Mouse (Mus musculus) B cell, adult 62 days (primary cell): Measurements from ENCODE around the gene Gtse1. TPM values are rescaled to one million over a fixed set of nuclear protein-coding genes. Genes with fewer than 3 reads are reported as not detected.

Experiments
- total RNA-seq: library from RNA; stranded (reverse); gene quantifications from 4 replicates; pipeline ENCODE4 v1.2.4, GENCODE M21; 2023

Gene Gtse1
- total RNA-seq: 2.2 to 3.2 TPM (median 3.0 TPM) in 4 replicates

GRCm38 (mm10) chr15:85859490-85860031 lies at the start of gene Gtse1:
Gene Gtse1, plus strand, starts transcription at chr15:85859745.

GRCm38 (mm10) chr15:85811535-85812277 lies 47.8 kb upstream of the Gtse1 start, which contains the start of gene Cdpf1:
Gene Cdpf1, minus strand, starts transcription at chr15:85811697.

GRCm38 (mm10) chr15:85821203-85822010 lies 38.1 kb upstream of the Gtse1 start, which contains the start of gene Pkdrej:
Gene Pkdrej, minus strand, starts transcription at chr15:85821734.

GRCm38 (mm10) chr15:85831954-85832590 lies 27.5 kb upstream of the Gtse1 start, which contains the start of gene Ttc38:
Gene Ttc38, plus strand, starts transcription at chr15:85832306.

GRCm38 (mm10) chr15:85878848-85879497 lies 19.4 kb downstream of the Gtse1 start, which contains the start of gene Trmu:
Gene Trmu, plus strand, starts transcription at chr15:85879312.

Other genes with a start within 250 kb of the Gtse1 start
- gene Ppara, start 124.8 kb upstream of the Gtse1 start, total RNA-seq: 0.15 to 0.34 TPM in 2 of 4 replicates, not detected in the others
- gene Cdpf1, start 48.0 kb upstream of the Gtse1 start, total RNA-seq: 13.9 to 19.5 TPM (median 15.5 TPM) in 4 replicates
- gene Pkdrej, start 38.0 kb upstream of the Gtse1 start, total RNA-seq: not detected in 4 replicates
- gene Ttc38, start 27.4 kb upstream of the Gtse1 start, total RNA-seq: 11.8 to 15.6 TPM (median 14.3 TPM) in 4 replicates
- gene Trmu, start 19.6 kb downstream of the Gtse1 start, total RNA-seq: 23.0 to 33.7 TPM (median 31.1 TPM) in 4 replicates
- 0.34 to 0.75 TPM (median 0.49 TPM) in 4 replicates for gene Celsr1, start 174.0 kb downstream of the Gtse1 start, total RNA-seq
- gene Gramd4, start 197.9 kb downstream of the Gtse1 start, total RNA-seq: 47.3 to 65.8 TPM (median 51.0 TPM) in 4 replicates